Mouse (Mus musculus) forebrain, embryonic 10.5 days (tissue): ENCODE measurements around the gene Mbip. TPM values are rescaled to one million over a fixed set of nuclear protein-coding genes. Genes with fewer than 3 reads are reported as not detected.

Source experiments
- DNase-seq: peaks from one replicate; pipeline ENCODE4 v3.0.0-alpha.2; 2017; ENCODE audit warnings: low spot score; ENCODE audit errors: extremely low spot score
- H3K27ac ChIP-seq: fragments of 300-500 bp; sonication (generic); 2 replicates; pipeline ENCODE4 v1.5.1; 2016; ENCODE audit warnings: mild to moderate bottlenecking
- H3K27me3 ChIP-seq: fragments of 300-500 bp; sonication (generic); 2 replicates; pipeline ENCODE4 v1.6.1; 2016; ENCODE audit warnings: mild to moderate bottlenecking; ENCODE audit not compliant: poor library complexity, severe bottlenecking
- H3K36me3 ChIP-seq: fragments of 300-500 bp; sonication (generic); replicated peaks from 2 replicates; pipeline ENCODE4 v1.6.1; 2016; ENCODE audit warnings: mild to moderate bottlenecking, moderate library complexity
- H3K4me1 ChIP-seq: fragments of 300-500 bp; sonication (generic); 2 replicates; pipeline ENCODE4 v1.6.1; 2016
- H3K4me3 ChIP-seq: fragments of 300-500 bp; sonication (generic); 2 replicates; pipeline ENCODE4 v1.5.1; 2016; ENCODE audit warnings: mild to moderate bottlenecking, moderate library complexity
- H3K9me3 ChIP-seq: fragments of 300-500 bp; sonication (generic); 2 replicates; pipeline ENCODE4 v1.6.1; 2016; ENCODE audit warnings: mild to moderate bottlenecking, moderate library complexity
- WGBS: fragments of 180-500 bp; shearing (Covaris S2); methylation state at CpG from one replicate; pipeline ENCODE4 v1.1.7; 2016; 5-methylcytosine and 5-hydroxymethylcytosine counted together
- polyA plus RNA-seq: library from polyadenylated mRNA; unstranded; fragments of >200 nt; fragmentation: Nextera tagmentation; extraction: Ambion mirVana; gene quantifications from 2 replicates; pipeline ENCODE4 v1.2.1, GENCODE M21; 2016

Gene Mbip
- 64.1 and 65.7 TPM in 2 replicates for polyA plus RNA-seq

DNA sequence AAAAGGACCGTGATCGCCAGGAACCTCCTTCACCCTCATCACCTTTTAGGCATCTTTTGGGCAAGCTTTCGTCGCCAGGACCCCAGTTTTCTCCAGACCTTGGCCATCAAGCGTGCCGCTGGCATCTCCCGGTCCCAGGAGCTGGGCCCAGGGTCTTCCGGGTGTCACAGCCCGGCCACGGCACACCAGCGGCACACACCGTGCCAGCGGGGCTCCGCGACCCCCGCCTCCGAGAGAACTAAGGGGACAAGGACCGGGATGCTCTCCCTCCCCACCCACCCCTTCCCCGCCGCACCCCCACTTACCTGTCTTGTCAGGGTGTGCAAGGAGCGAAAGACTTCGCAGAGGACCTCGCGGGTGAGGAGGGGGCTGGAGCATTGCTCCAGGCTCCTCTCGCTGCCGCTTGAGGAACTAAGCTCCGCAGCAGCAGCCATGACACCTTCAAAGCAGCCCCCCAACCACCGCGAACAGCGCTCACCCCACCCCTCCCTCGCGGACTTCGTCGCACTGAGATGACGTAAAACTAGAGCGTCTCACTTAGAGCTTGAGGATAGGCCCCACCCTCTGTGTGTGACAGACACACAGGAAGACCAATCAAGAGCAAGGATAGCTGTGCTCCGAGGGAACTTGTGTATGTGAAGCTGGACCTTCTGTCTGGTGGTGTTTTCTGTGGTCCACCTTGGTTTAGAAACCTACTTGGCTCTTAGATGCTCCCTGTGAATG lies at the start of gene Mbip:
TSS of gene Mbip (minus strand) at position 528 of the 723 bp plus-strand sequence.
- WGBS, result under 1% methylated on average over 37 of the region's 37 CpGs
- peaks cover 14% of the 10 kb centered on the region for H3K4me1 ChIP-seq
- H3K9me3 ChIP-seq, result no peaks in the 10 kb centered on the region
- DNase-seq, result peak; percentile 98
- H3K27ac ChIP-seq, result peak within 1 kb of the TSS; percentile 94
- no peaks in the 10 kb centered on the region for H3K36me3 ChIP-seq
- H3K4me3 ChIP-seq, result peak within 1 kb of the TSS; percentile 95
- no peaks in the 10 kb centered on the region for H3K27me3 ChIP-seq

DNA sequence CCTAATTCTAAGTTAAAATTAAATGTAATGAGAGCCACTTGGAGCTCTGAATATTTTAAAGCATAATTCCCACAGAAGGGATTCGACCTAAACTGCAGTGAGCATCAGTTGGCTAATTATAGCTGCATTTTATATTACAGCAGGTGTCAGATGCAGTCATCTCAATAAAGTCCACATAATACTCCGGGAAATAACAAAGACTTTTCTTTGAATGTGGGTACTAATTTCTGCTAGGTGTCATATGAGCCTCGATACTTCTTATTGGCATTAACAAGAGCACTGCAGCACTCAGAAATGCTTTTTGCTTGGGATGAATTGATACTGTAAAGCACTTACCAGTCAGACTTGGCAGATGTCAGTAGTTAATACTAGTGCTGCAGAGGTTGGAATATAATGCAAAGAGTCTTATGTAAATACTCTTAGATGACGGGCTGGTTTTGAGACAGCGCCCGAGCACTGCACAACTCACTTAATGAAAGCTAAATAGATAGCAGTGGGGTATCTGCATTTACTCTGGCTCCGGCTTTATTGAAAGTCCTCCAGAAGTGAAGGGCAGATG lies 42.0 kb upstream of the Mbip start:
- H3K27ac ChIP-seq, result no peak overlapping the region; the same call in 1 of the 2 replicates
- WGBS, result 67% methylated on average over 7 of the region's 7 CpGs
- H3K27me3 ChIP-seq, result peaks cover 29% of the 10 kb centered on the region
- H3K9me3 ChIP-seq, result no peaks in the 10 kb centered on the region
- DNase-seq, result no peak
- peaks cover 23% of the 10 kb centered on the region for H3K4me1 ChIP-seq
- H3K4me3 ChIP-seq, result no peak overlapping the region
- H3K36me3 ChIP-seq, result no peaks in the 10 kb centered on the region

- peaks cover 23% of the 10 kb centered on the region for H3K4me1 ChIP-seq
- H3K9me3 ChIP-seq, result no peaks in the 10 kb centered on the region
- no peak overlapping the region for H3K4me3 ChIP-seq
- peaks cover 29% of the 10 kb centered on the region for H3K27me3 ChIP-seq
- H3K27ac ChIP-seq, result peak overlapping the region; percentile 51; the same call in 1 of the 2 replicates
- DNase-seq, result no peak
- 33% methylated on average over 6 of the region's 6 CpGs for WGBS
- H3K36me3 ChIP-seq, result no peaks in the 10 kb centered on the region
Observed at GRCm38 (mm10) chr12:56386955-56387646, 41.4 kb upstream of the Mbip start.

- H3K4me1 ChIP-seq, result peaks cover 14% of the 10 kb centered on the region
- H3K27ac ChIP-seq, result peak overlapping the region; percentile 94
- peak overlapping the region; percentile 95 for H3K4me3 ChIP-seq
- no peaks in the 10 kb centered on the region for H3K27me3 ChIP-seq
- no peak for DNase-seq
- H3K36me3 ChIP-seq, result no peaks in the 10 kb centered on the region
- WGBS, result 10% methylated on average over 5 of the region's 5 CpGs
- no peaks in the 10 kb centered on the region for H3K9me3 ChIP-seq
Observed at GRCm38 (mm10) chr12:56344771-56345314, 851 bp downstream of the Mbip start.

DNA sequence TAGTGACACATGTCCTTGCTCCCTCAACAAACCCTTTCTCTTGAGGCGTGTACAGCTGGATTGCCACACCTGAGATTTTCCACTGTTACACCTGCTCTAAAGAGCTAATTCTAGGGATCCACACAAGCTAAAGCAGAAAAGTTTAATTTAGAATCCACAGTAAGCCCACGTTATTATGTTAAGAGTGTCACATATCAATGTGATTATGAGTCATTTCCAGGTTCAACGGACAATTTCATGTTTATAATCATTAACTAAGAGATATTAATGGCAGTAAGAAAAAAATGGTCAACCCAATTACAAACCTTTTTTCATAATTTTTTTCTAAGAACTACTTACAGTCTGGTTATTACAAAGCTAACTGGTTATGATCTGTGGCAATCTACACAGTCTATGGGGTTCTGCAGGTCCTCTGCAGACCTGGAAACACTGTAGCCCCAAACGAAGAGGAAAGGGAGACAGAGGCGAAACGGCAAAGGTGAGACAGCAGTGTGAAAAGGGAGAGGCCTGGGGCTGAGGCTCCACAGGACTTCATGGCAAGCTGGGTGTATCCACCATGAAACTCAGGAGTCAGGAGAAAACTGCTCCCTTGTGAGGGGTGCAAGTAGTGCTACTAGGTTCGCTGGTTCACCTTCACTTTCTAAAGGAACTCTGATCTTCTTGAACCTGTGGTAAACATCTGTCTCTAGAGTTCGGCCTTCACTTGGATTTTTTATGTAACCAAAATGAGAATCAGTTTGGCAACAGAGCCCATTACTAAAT lies 6.2 kb downstream of the Mbip start:
- Histone ChIP-seq H3K27me3 (no peaks in the 10 kb centered on the region), H3K4me3 (no peak overlapping the region), H3K27ac (no peak overlapping the region), H3K4me1 (peaks cover 19% of the 10 kb centered on the region), H3K9me3 (no peaks in the 10 kb centered on the region), H3K36me3 (peaks cover 35% of the 10 kb centered on the region)
- WGBS, result 68% methylated on average over 8 of the region's 8 CpGs
- DNase-seq, result no peak

GRCm38 (mm10) chr12:56333461-56333860 lies 12.2 kb downstream of the Mbip start:
- DNase-seq, result no peak
- Histone ChIP-seq H3K9me3 (no peaks in the 10 kb centered on the region), H3K27ac (no peak overlapping the region), H3K36me3 (peaks cover 89% of the 10 kb centered on the region), H3K4me1 (no peaks in the 10 kb centered on the region), H3K4me3 (no peak overlapping the region), H3K27me3 (no peaks in the 10 kb centered on the region)
- 89% methylated on average over 2 of the region's 2 CpGs for WGBS

GRCm38 (mm10) chr12:56332475-56332874 lies 13.2 kb downstream of the Mbip start:
- DNase-seq, result no peak
- Histone ChIP-seq H3K27me3 (no peaks in the 10 kb centered on the region), H3K4me3 (no peak overlapping the region), H3K4me1 (no peaks in the 10 kb centered on the region), H3K27ac (no peak overlapping the region), H3K36me3 (peaks cover 98% of the 10 kb centered on the region), H3K9me3 (no peaks in the 10 kb centered on the region)
- 93% methylated on average over 3 of the region's 3 CpGs for WGBS

GRCm38 (mm10) chr12:56327448-56327998 lies 18.2 kb downstream of the Mbip start:
- Histone ChIP-seq H3K4me1 (no peaks in the 10 kb centered on the region), H3K9me3 (no peaks in the 10 kb centered on the region), H3K4me3 (no peak overlapping the region), H3K27me3 (no peaks in the 10 kb centered on the region), H3K27ac (no peak overlapping the region), H3K36me3 (peaks cover 78% of the 10 kb centered on the region)
- no peak for DNase-seq
- WGBS, result 90% methylated on average over 6 of the region's 6 CpGs

GRCm38 (mm10) chr12:56325851-56326250 lies 19.8 kb downstream of the Mbip start:
- DNase-seq, result no peak
- Histone ChIP-seq H3K27me3 (no peaks in the 10 kb centered on the region), H3K36me3 (peaks cover 64% of the 10 kb centered on the region), H3K27ac (no peak overlapping the region), H3K4me1 (no peaks in the 10 kb centered on the region), H3K4me3 (no peak overlapping the region), H3K9me3 (no peaks in the 10 kb centered on the region)
- 95% methylated on average over 1 of the region's 1 CpGs for WGBS

DNA sequence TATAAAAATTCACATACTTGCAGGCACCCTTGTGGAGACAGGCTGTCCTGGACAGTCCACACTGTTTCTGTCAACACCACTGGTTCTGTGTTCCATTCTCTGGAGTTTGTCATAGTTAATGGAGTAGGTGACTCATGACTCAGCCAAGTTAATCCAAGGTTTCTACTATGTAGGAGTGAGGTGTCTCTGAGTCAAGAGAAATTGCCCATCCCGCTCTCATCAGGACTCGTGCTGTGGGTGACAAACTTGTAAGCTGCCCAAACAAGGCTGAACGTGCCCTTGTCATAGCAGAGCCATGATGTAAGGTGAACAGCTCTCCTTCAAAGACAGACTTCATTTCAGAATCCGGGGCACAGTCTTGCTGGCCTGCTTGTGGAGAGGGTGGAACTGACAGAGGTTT lies 26.8 kb downstream of the Mbip start:
- peaks cover 4% of the 10 kb centered on the region; the same call in 1 of the 2 replicates for H3K36me3 ChIP-seq
- H3K27me3 ChIP-seq, result no peaks in the 10 kb centered on the region
- H3K4me1 ChIP-seq, result no peaks in the 10 kb centered on the region
- H3K9me3 ChIP-seq, result peaks cover 5% of the 10 kb centered on the region; the same call in 1 of the 2 replicates
- no peak overlapping the region for H3K4me3 ChIP-seq
- H3K27ac ChIP-seq, result no peak overlapping the region
- no peak for DNase-seq
- WGBS, result 91% methylated on average over 4 of the region's 4 CpGs

DNA sequence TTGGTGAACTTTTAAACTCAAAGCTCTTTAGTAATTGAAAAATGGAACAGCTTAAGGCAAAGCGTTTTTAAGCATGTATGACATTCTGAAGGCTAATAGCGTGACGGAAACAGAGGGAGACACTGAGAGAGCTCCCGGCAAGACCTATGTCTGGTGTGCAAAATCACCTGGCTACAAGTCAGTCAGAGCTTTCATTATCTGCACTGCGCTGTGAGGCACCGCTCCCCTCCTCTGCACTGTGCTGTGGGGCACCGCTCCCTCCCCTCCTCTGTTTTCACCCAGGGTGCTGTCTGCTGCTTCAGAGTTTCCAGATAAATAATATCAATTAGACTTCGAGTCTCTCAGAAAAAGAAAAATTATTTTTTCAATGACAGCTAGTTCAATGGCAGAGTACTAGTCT lies 27.6 kb downstream of the Mbip start:
- WGBS, result 88% methylated on average over 8 of the region's 8 CpGs
- H3K4me3 ChIP-seq, result no peak overlapping the region
- H3K27me3 ChIP-seq, result no peaks in the 10 kb centered on the region
- no peaks in the 10 kb centered on the region for H3K4me1 ChIP-seq
- H3K27ac ChIP-seq, result no peak overlapping the region
- H3K9me3 ChIP-seq, result peaks cover 12% of the 10 kb centered on the region; the same call in 1 of the 2 replicates
- no peak for DNase-seq
- H3K36me3 ChIP-seq, result peaks cover 4% of the 10 kb centered on the region; the same call in 1 of the 2 replicates

GRCm38 (mm10) chr12:56305758-56306157 lies 39.9 kb downstream of the Mbip start:
- Histone ChIP-seq H3K4me3 (no peak overlapping the region), H3K27me3 (peaks cover 30% of the 10 kb centered on the region), H3K4me1 (peaks cover 15% of the 10 kb centered on the region), H3K36me3 (no peaks in the 10 kb centered on the region), H3K27ac (no peak overlapping the region), H3K9me3 (no peaks in the 10 kb centered on the region)
- WGBS, result 85% methylated on average over 6 of the region's 6 CpGs
- DNase-seq, result no peak
